Mouse (Mus musculus) gastrocnemius, adult 2 months (tissue): Measurements from ENCODE around the gene Washc1. TPM values are rescaled to one million over a fixed set of nuclear protein-coding genes. Genes with fewer than 3 reads are reported as not detected.
"Not testable (repeated sequence)": the region's sequence is repeated elsewhere in the genome, so short reads cannot be mapped to it uniquely, and the experiment has no call there.

Experiments
- DNase-seq: peaks from one replicate; pipeline ENCODE4 v3.0.0; 2022
- H3K27ac ChIP-seq: fragments of 200-600 bp; 2 replicates; pipeline ENCODE4 v1.8.1; 2022; ENCODE audit warnings: mild to moderate bottlenecking
- H3K4me3 ChIP-seq: fragments of 200-600 bp; 2 replicates; pipeline ENCODE4 v1.8.1; 2022; ENCODE audit warnings: mild to moderate bottlenecking, moderate library complexity
- CTCF ChIP-seq: fragments of 200-600 bp; IDR thresholded peaks from 2 replicates; pipeline ENCODE4 v1.8.1; 2022; ENCODE audit warnings: antibody characterized with exemption, mild to moderate bottlenecking, moderate library complexity
- intact Hi-C: fragments of 180-260 bp; cut with DNase I; formaldehyde crosslinking; loops from one replicate; pipeline ENCODE4 v1.15.1; 2025
- total RNA-seq, 2 experiments: library from RNA; stranded (reverse); gene quantifications; 2 replicates each; pipeline ENCODE4 v1.2.3; 2021

Gene Washc1
- total RNA-seq, 2 experiments from 2014 or later, result 16.4 to 18.7 TPM

GRCm38 (mm10) chr17:66123066-66123815 lies 11.9 kb downstream of the Washc1 start, which contains the start of gene Ddx11:
TSS of gene Ddx11 (plus strand) at chr17:66123520.
- Histone ChIP-seq H3K27ac (peak within 1 kb of the TSS; percentile 87), H3K4me3 (peak within 1 kb of the TSS; percentile 91)
- intact Hi-C loops, result no loop called here
- no peak; the same call in 1 of the 2 replicates for TF ChIP-seq CTCF
- peak; percentile 96 for DNase-seq

- peak overlapping the region; percentile 87 for H3K27ac ChIP-seq
- peak overlapping the region; percentile 91 for H3K4me3 ChIP-seq
- no peak for DNase-seq
- intact Hi-C loops, result no loop called here
- no peak for TF ChIP-seq CTCF
These were observed 12.7 kb downstream of the Washc1 start for GRCm38 (mm10) chr17:66123816-66124610.

GRCm38 (mm10) chr17:66125211-66125610 lies 13.9 kb downstream of the Washc1 start:
- no peak for DNase-seq
- no peak overlapping the region for H3K4me3 ChIP-seq
- no peak for TF ChIP-seq CTCF
- no peak overlapping the region for H3K27ac ChIP-seq
- intact Hi-C loops, result no loop called here

- no peak for TF ChIP-seq CTCF
- intact Hi-C loops, result no loop called here
- H3K4me3 ChIP-seq, result no peak overlapping the region
- DNase-seq, result no peak
- H3K27ac ChIP-seq, result no peak overlapping the region
These were observed 19.0 kb downstream of the Washc1 start for GRCm38 (mm10) chr17:66130371-66130770.

GRCm38 (mm10) chr17:66131212-66131611 lies 19.9 kb downstream of the Washc1 start:
- no peak overlapping the region for H3K27ac ChIP-seq
- no peak for DNase-seq
- intact Hi-C loops, result no loop called here
- no peak for TF ChIP-seq CTCF
- no peak overlapping the region for H3K4me3 ChIP-seq

- H3K27ac ChIP-seq, H3K4me3 ChIP-seq, intact Hi-C loops, DNase-seq: not testable (repeated sequence)
These were observed 41.6 kb downstream of the Washc1 start for GRCm38 (mm10) chr17:66152706-66153662.

- intact Hi-C loops, DNase-seq, H3K4me3 ChIP-seq, H3K27ac ChIP-seq: not testable (repeated sequence)
These were observed 42.5 kb downstream of the Washc1 start for GRCm38 (mm10) chr17:66153735-66154423.

- H3K27ac ChIP-seq, result no peak overlapping the region
- no peak overlapping the region for H3K4me3 ChIP-seq
- intact Hi-C loops, result loop anchor here (5.0 kb wide), 1 partner anchor 332 kb away; no protein-coding TSS in a partner anchor
- no peak for DNase-seq
- TF ChIP-seq CTCF, result no peak
These were observed 43.5 kb downstream of the Washc1 start for GRCm38 (mm10) chr17:66154876-66155275.

- intact Hi-C loops, result loop anchor here (5.0 kb wide), 1 partner anchor 329 kb away; no protein-coding TSS in a partner anchor
- no peak overlapping the region for H3K4me3 ChIP-seq
- no peak for TF ChIP-seq CTCF
- DNase-seq, result no peak
- no peak overlapping the region for H3K27ac ChIP-seq
These were observed 46.9 kb downstream of the Washc1 start for GRCm38 (mm10) chr17:66158271-66158670.

- H3K4me3 ChIP-seq, DNase-seq, intact Hi-C loops, H3K27ac ChIP-seq: not testable (repeated sequence)
These were observed 55.8 kb downstream of the Washc1 start for GRCm38 (mm10) chr17:66167141-66167540.

Other genes starting within 250 kb of the Washc1 start
- gene Ralbp1, start 225.7 kb upstream of the Washc1 start, total RNA-seq, result 10 to 100 TPM; 21.6 to 23.8 TPM
- 10 to 100 TPM; 25.2 to 31.6 TPM for gene Twsg1, start 160.3 kb upstream of the Washc1 start, total RNA-seq
- gene Ankrd12, start 34.5 kb upstream of the Washc1 start, total RNA-seq, result 10 to 100 TPM; 12.6 to 12.8 TPM
- gene Ndufv2, start 10.0 kb upstream of the Washc1 start, total RNA-seq, result 100 to 1,000 TPM; 610 to 870 TPM
- 1 to 10 TPM in 1 of 2 experiments, under 1 TPM in 1; 0.38 to 1.5 TPM for gene Ddx11, start 12.0 kb downstream of the Washc1 start, total RNA-seq